Mouse (Mus musculus): ENCODE results near the gene Avl9. TPM values are rescaled to one million over a fixed set of nuclear protein-coding genes. Genes with fewer than 3 reads are reported as not detected.
A peak's percentile ranks its signal among the peaks of the same experiment; 100 is the strongest.

Avl9 gene
- polyA plus RNA-seq, 1 experiment from 2014 or later, result 18.2 TPM

DNA sequence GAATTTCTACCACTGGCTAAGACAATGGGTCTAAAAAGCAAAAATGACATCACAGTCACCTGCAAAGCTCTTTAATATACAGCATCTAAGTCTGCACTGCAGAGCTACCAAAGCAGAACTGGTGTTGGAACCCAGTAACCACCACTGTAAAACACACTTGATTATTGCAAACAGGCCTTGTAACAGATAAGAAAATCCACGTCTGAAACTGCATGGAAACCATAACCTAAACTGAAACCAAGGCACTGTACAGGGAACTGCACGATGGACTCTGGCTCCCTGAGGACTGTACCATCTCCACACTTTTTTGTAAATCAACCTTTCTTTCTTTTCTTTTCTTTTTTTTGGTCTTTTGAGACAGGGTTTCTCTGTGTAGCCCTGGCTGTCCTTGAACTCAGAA lies 73.0 kb downstream of the Avl9 start:
- DNase-seq (no peak), ATAC-seq (ENCODE audit: insufficient read depth) (no peak)
- Histone ChIP-seq H3K27me3 (ENCODE audit: insufficient read depth, low read length) (no peaks in the 10 kb centered on the region), H3K9me3 (ENCODE audit: low read depth, low read length) (peaks cover 3% of the 10 kb centered on the region; the same call in 1 of the 2 replicates), H3K27ac (ENCODE audit: low read depth) (no peak overlapping the region), H3K4me2 (no peak overlapping the region), H3K36me3 (ENCODE audit: insufficient read depth) (peaks cover 43% of the 10 kb centered on the region), H3K9ac (no peak overlapping the region), H3K4me1 (ENCODE audit: insufficient read depth) (no peaks in the 10 kb centered on the region), H3K4me3 (ENCODE audit: low read depth, low read length) (no peak overlapping the region)
- WGBS, result 91% methylated on average over 2 of the region's 2 CpGs
- TF ChIP-seq CTCF (IDR thresholded peaks at IDR 0.05; ENCODE audit: low read depth), result no peak

DNA sequence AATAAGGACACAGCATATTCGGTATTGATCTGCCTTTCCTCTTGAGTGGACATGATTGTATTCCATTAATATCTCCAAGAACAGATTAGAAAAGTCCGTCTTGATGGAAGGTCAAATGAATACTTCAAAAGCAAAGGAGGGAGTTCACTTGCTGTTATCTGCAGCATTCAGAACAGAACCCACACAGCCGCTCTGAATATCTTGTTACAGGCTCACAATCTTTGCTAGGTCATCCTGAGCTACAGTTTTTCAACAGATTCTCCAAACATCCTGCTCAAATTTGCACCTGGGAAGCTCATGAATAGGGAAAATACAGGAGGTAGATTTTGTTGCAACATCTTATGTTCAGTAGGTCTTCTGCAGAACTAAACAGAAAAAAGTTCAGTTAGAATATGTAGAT lies 74.6 kb downstream of the Avl9 start:
- Histone ChIP-seq H3K9me3 (ENCODE audit: low read depth, low read length) (peaks cover 3% of the 10 kb centered on the region; the same call in 1 of the 2 replicates), H3K4me1 (ENCODE audit: insufficient read depth) (no peaks in the 10 kb centered on the region), H3K36me3 (ENCODE audit: insufficient read depth) (peaks cover 33% of the 10 kb centered on the region), H3K4me2 (no peak overlapping the region), H3K27ac (ENCODE audit: low read depth) (no peak overlapping the region), H3K9ac (no peak overlapping the region), H3K27me3 (ENCODE audit: insufficient read depth, low read length) (no peaks in the 10 kb centered on the region), H3K4me3 (ENCODE audit: low read depth, low read length) (no peak overlapping the region)
- DNase-seq, result no peak
- WGBS, result 72% methylated on average over 3 of the region's 3 CpGs
- ATAC-seq (ENCODE audit: insufficient read depth), result no peak
- no peak for TF ChIP-seq CTCF (IDR thresholded peaks at IDR 0.05; ENCODE audit: low read depth)

DNA sequence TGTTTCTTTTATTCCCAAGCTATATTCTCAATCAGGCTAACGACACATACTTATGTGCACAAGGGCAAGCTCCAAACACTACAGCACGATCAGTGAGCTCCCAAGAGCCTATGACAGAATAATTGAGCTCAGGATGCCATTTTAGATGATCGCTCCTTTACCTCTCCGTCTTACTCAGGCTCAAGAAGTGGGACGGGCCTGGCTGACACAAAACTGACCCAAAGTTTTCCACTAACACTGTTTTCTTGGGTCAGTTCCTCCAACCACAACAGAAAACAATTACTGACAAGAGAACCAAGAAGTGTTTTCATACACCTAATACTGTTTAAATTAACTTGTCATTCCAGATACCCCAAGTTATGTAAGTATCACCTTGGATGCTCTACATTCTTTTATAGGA lies 80.1 kb downstream of the Avl9 start:
- Histone ChIP-seq H3K9ac (no peak overlapping the region), H3K4me3 (ENCODE audit: low read depth, low read length) (no peak overlapping the region; the same call in 1 of the 2 replicates), H3K36me3 (ENCODE audit: insufficient read depth) (no peaks in the 10 kb centered on the region), H3K27ac (ENCODE audit: low read depth) (no peak overlapping the region), H3K27me3 (ENCODE audit: insufficient read depth, low read length) (no peaks in the 10 kb centered on the region), H3K4me2 (peak overlapping the region; percentile 90), H3K4me1 (ENCODE audit: insufficient read depth) (peaks cover 17% of the 10 kb centered on the region), H3K9me3 (ENCODE audit: low read depth, low read length) (peaks cover 3% of the 10 kb centered on the region; the same call in 1 of the 2 replicates)
- no peak for ATAC-seq (ENCODE audit: insufficient read depth)
- no peak for TF ChIP-seq CTCF (IDR thresholded peaks at IDR 0.05; ENCODE audit: low read depth)
- 82% methylated on average over 5 of the region's 5 CpGs for WGBS
- no peak for DNase-seq

DNA sequence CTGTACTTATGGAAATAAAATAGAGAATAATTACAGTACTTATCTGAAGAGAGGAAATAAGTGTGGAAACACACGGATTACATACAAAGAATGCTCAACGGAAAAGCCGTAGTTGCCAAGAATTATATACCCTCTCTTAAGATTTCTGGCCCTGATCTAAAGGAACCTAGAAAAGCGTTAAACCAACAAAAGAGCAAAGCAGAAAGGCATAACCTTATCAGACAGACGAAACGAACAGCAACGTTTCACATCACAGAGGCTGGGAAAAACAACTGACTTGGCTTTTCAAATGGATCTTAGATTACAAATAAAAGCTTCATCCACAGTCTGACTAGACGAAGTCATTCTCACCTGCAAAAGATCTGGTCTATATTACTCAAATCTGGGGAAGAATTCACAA lies 81.5 kb downstream of the Avl9 start:
- Histone ChIP-seq H3K4me3 (ENCODE audit: low read depth, low read length) (peak overlapping the region; percentile 76), H3K27ac (ENCODE audit: low read depth) (peak overlapping the region; percentile 100), H3K27me3 (ENCODE audit: insufficient read depth, low read length) (no peaks in the 10 kb centered on the region), H3K4me2 (peak overlapping the region; percentile 90), H3K9ac (peak overlapping the region; percentile 96), H3K4me1 (ENCODE audit: insufficient read depth) (peaks cover 17% of the 10 kb centered on the region), H3K36me3 (ENCODE audit: insufficient read depth) (no peaks in the 10 kb centered on the region), H3K9me3 (ENCODE audit: low read depth, low read length) (no peaks in the 10 kb centered on the region)
- no peak for TF ChIP-seq CTCF (IDR thresholded peaks at IDR 0.05; ENCODE audit: low read depth)
- DNase-seq (peak; percentile 14), ATAC-seq (ENCODE audit: insufficient read depth) (no peak)
- WGBS, result 4% methylated on average over 8 of the region's 8 CpGs

DNA sequence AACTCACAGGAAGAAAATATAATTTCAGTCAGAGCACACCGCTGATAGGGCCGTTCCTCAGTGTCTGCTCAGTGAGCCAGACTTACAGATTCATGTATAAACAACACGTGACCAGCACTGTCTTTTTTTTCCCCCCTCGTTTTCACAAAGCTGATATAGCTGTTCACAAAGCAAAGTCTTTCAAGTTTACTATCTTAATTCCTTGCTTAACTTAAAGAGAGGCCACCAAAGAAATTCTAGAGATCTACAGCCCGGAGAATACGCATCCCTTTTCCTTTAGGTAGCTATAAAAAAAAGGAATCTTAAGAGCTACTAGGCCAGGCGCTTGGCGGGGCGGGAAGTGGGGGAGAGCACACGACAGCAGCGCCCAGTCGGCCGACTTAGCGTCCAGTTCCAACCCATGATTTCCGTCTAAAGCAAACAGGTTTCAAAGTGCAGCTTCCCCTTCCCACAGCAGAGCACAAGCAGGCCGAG lies 82.0 kb downstream of the Avl9 start:
- Histone ChIP-seq H3K9me3 (ENCODE audit: low read depth, low read length) (no peaks in the 10 kb centered on the region), H3K4me3 (ENCODE audit: low read depth, low read length) (peak overlapping the region; percentile 76), H3K4me1 (ENCODE audit: insufficient read depth) (peaks cover 17% of the 10 kb centered on the region), H3K27me3 (ENCODE audit: insufficient read depth, low read length) (no peaks in the 10 kb centered on the region), H3K4me2 (peak overlapping the region; percentile 90), H3K27ac (ENCODE audit: low read depth) (peak overlapping the region; percentile 100), H3K36me3 (ENCODE audit: insufficient read depth) (no peaks in the 10 kb centered on the region), H3K9ac (peak overlapping the region; percentile 96)
- peak; percentile 74 for DNase-seq
- ATAC-seq (ENCODE audit: insufficient read depth), result peak; percentile 26; the same call in 1 of the 2 replicates
- WGBS, result under 1% methylated on average over 16 of the region's 16 CpGs
- no peak for TF ChIP-seq CTCF (IDR thresholded peaks at IDR 0.05; ENCODE audit: low read depth)

DNA sequence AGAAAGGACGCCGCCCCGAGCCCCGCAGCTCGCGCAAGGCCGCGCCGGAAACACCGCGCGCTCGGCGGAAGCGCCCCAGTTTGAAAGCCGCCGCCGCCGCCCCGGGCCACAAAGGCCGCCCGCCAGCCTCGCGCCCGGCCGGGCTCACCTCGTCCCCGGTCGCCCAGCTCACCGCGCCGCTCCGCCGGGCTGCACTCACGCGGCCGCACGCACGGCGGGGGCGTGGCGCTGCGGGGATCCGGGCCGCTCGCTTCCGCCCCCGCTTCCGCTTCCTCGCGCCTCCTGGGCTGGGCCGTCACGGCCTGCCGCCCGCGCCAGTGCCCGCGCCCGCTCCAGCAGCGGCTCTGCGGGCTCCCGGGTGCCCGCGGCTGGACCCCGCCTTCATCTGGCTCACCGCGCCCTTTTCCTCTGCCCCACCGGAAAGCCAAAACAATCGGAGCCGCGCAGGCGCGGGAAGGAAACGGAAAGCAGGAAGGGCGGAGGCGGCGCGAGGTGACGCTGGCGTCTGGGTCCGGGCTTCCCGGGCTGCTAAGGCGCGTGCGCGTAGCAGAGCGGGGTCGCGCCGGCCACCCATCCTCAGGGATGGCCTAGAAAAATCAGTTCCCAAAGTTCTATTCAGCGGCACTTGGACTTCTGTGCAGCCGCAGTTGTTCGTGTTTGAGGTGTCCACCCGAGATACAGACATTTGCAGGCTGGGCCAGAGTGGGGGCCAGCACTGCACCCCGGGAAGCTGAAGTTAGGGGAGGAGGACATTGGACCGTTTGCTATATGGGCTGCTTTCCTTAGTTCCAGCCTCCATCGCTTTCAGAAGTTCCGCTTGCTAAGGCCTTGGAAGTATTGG lies 82.8 kb downstream of the Avl9 start, which contains the start of gene Kbtbd2:
TSS of gene Kbtbd2 (minus strand) at position 503 of the 841 bp plus-strand sequence.
- Histone ChIP-seq H3K27me3 (ENCODE audit: insufficient read depth, low read length) (no peaks in the 10 kb centered on the region), H3K4me2 (peak within 1 kb of the TSS; percentile 90), H3K27ac (ENCODE audit: low read depth) (peak within 1 kb of the TSS; percentile 100), H3K9ac (peak within 1 kb of the TSS; percentile 96), H3K4me3 (ENCODE audit: low read depth, low read length) (peak within 1 kb of the TSS; percentile 76), H3K9me3 (ENCODE audit: low read depth, low read length) (no peaks in the 10 kb centered on the region), H3K4me1 (ENCODE audit: insufficient read depth) (peaks cover 17% of the 10 kb centered on the region), H3K36me3 (ENCODE audit: insufficient read depth) (no peaks in the 10 kb centered on the region)
- under 1% methylated on average over 95 of the region's 98 CpGs for WGBS
- DNase-seq (peak; percentile 97), ATAC-seq (ENCODE audit: insufficient read depth) (peak; percentile 95)
- TF ChIP-seq CTCF (IDR thresholded peaks at IDR 0.05; ENCODE audit: low read depth), result no peak

DNA sequence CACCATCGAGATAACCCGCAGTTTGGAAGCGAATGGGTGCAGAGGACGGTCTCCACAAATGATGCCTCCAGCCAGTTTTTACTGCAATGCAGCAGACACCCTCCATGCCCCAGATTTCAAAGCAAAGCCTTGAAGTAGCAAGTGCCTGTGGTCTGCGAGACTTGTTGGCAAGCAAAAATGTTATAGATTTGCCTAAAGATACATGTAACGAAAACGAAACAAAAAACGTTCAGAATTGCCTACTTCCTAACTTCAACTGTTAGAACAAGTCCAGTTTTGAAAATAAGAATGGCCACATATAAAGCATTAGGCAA lies 83.4 kb downstream of the Avl9 start:
- peak overlapping the region; percentile 100 for H3K27ac ChIP-seq (ENCODE audit: low read depth)
- DNase-seq (peak; percentile 56), ATAC-seq (ENCODE audit: insufficient read depth) (no peak)
- H3K9ac ChIP-seq, result peak overlapping the region; percentile 96
- H3K9me3 ChIP-seq (ENCODE audit: low read depth, low read length), result no peaks in the 10 kb centered on the region
- no peaks in the 10 kb centered on the region for H3K27me3 ChIP-seq (ENCODE audit: insufficient read depth, low read length)
- peak overlapping the region; percentile 76 for H3K4me3 ChIP-seq (ENCODE audit: low read depth, low read length)
- no peaks in the 10 kb centered on the region for H3K36me3 ChIP-seq (ENCODE audit: insufficient read depth)
- peak overlapping the region; percentile 90 for H3K4me2 ChIP-seq
- no peak for TF ChIP-seq CTCF (IDR thresholded peaks at IDR 0.05; ENCODE audit: low read depth)
- WGBS, result 14% methylated on average over 8 of the region's 8 CpGs
- peaks cover 17% of the 10 kb centered on the region for H3K4me1 ChIP-seq (ENCODE audit: insufficient read depth)
